Mouse (Mus musculus): Measurements from ENCODE around the gene Hist3h2ba. TPM values are rescaled to one million over a fixed set of nuclear protein-coding genes. Genes with fewer than 3 reads are reported as not detected.

Gene Hist3h2ba
- polyA plus RNA-seq, 1 experiment from 2014 or later: 28.5 TPM

- ATAC-seq (ENCODE audit: insufficient number of reproducible peaks, insufficient read depth, low FRiP score, low TSS enrichment, low read depth): no peak; the same call in 1 of the 2 replicates
- Histone ChIP-seq H3K36me3 (peaks cover 12% of the 10 kb centered on the region), H3K27me3 (peaks cover 36% of the 10 kb centered on the region), H3K27ac (peak overlapping the region; percentile 99), H3K4me1 (replicated peaks) (peaks cover 37% of the 10 kb centered on the region), H3K9me3 (no peaks in the 10 kb centered on the region), H3K9ac (replicated peaks) (peak overlapping the region; percentile 93), H3K4me2 (peak overlapping the region; percentile 93), H3K4me3 (replicated peaks) (peak overlapping the region; percentile 75)
- WGBS: under 1% methylated on average over 20 of the region's 20 CpGs
Measured at GRCm38 (mm10) chr11:58955143-58955867, 6.6 kb downstream of the Hist3h2ba start.

- 29% methylated on average over 8 of the region's 8 CpGs for WGBS
Measured at GRCm38 (mm10) chr11:58955868-58956257, 7.1 kb downstream of the Hist3h2ba start.

DNA sequence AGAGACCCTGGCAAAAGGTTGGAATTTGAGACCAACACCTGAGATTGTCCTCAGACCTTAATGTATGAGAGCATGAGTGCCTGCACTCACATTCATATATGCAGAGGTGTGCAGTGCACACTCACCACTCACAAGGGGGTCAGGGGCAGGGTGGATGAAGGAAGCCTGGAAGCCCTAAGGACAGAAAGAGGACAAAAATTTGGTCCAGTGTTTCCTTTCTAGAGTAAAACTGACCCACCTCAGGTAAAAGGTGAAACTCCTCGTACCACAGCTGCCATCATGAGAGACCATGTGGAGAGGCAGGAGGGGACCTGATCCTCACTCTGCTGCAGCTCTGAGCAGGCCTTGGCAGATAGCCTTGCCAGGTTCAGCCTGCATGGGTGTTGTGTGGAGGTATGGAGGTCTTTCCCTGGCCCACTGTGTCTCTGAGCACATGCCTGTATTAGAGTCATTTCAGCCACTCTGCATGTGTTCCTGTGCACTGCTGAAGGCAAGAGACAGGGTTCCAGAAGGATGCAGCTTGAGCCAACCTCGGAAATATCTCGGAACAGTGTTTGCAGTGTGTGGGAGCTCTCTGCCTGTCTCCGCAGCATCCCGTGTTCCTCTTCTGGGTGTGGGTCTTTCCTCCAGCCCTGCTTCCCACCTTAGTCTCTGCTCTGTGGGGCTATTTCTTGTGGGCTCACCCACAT is 8.7 kb downstream of the Hist3h2ba start:
- ATAC-seq (ENCODE audit: insufficient number of reproducible peaks, insufficient read depth, low FRiP score, low TSS enrichment, low read depth): no peak
- WGBS: 90% methylated on average over 5 of the region's 5 CpGs

More at GRCm38 (mm10) chr11:58955868-58956257, 7.1 kb downstream of the Hist3h2ba start:
- peaks cover 37% of the 10 kb centered on the region for H3K4me1 ChIP-seq (replicated peaks)
- H3K4me2 ChIP-seq: peak overlapping the region; percentile 93
- H3K27me3 ChIP-seq: peaks cover 34% of the 10 kb centered on the region
- no peak overlapping the region; the same call in 1 of the 2 replicates for H3K27ac ChIP-seq
- peaks cover 12% of the 10 kb centered on the region for H3K36me3 ChIP-seq
- peak overlapping the region; percentile 75 for H3K4me3 ChIP-seq (replicated peaks)
- no peak for ATAC-seq (ENCODE audit: insufficient number of reproducible peaks, insufficient read depth, low FRiP score, low TSS enrichment, low read depth)
- peak overlapping the region; percentile 93 for H3K9ac ChIP-seq (replicated peaks)
- no peaks in the 10 kb centered on the region for H3K9me3 ChIP-seq

DNA sequence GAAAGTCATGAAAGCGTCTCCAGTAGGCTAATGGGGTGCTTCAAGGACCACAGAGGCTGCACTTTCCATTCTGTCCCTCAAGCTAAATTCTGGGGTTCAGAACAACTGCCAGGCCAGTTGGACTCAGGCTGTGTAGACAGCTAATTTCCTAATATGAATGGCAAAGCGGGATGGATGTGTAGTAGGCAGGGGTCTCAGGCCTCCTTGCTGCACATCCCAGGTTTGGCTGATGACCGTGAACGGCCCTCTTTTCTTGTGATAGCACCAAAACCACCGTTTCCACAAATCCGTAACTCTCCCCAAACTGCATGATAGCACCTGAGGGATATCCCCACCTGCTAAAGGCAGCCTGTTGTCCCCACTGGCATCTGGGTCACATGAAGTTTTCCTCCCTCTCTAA is 9.8 kb downstream of the Hist3h2ba start:
- peaks cover 8% of the 10 kb centered on the region for H3K9me3 ChIP-seq
- peaks cover 44% of the 10 kb centered on the region for H3K27me3 ChIP-seq
- H3K4me1 ChIP-seq (replicated peaks): peaks cover 29% of the 10 kb centered on the region
- 87% methylated on average over 6 of the region's 6 CpGs for WGBS
- H3K36me3 ChIP-seq: peaks cover 12% of the 10 kb centered on the region
- H3K27ac ChIP-seq: no peak overlapping the region
- no peak overlapping the region for H3K4me3 ChIP-seq (replicated peaks)
- H3K4me2 ChIP-seq: no peak overlapping the region
- no peak for ATAC-seq (ENCODE audit: insufficient number of reproducible peaks, insufficient read depth, low FRiP score, low TSS enrichment, low read depth)
- H3K9ac ChIP-seq (replicated peaks): no peak overlapping the region

More for the DNA sequence above, 8.7 kb downstream of the Hist3h2ba start:
- peak overlapping the region; percentile 75; the same call in 1 of the 2 replicates for H3K4me3 ChIP-seq (replicated peaks)
- H3K4me2 ChIP-seq: peak overlapping the region; percentile 93
- peak overlapping the region; percentile 93 for H3K9ac ChIP-seq (replicated peaks)
- H3K27me3 ChIP-seq: peaks cover 32% of the 10 kb centered on the region
- no peak overlapping the region for H3K27ac ChIP-seq
- H3K9me3 ChIP-seq: peaks cover 8% of the 10 kb centered on the region
- H3K4me1 ChIP-seq (replicated peaks): peaks cover 37% of the 10 kb centered on the region
- peaks cover 12% of the 10 kb centered on the region for H3K36me3 ChIP-seq

- H3K36me3 ChIP-seq: peaks cover 12% of the 10 kb centered on the region
- H3K9me3 ChIP-seq: peaks cover 8% of the 10 kb centered on the region
- H3K4me2 ChIP-seq: peak overlapping the region; percentile 65
- no peak overlapping the region for H3K9ac ChIP-seq (replicated peaks)
- H3K27ac ChIP-seq: no peak overlapping the region
- ATAC-seq (ENCODE audit: insufficient number of reproducible peaks, insufficient read depth, low FRiP score, low TSS enrichment, low read depth): no peak
- H3K4me3 ChIP-seq (replicated peaks): peak overlapping the region; percentile 44
- peaks cover 51% of the 10 kb centered on the region for H3K27me3 ChIP-seq
- 39% methylated on average over 15 of the region's 15 CpGs for WGBS
- peaks cover 26% of the 10 kb centered on the region for H3K4me1 ChIP-seq (replicated peaks)
Measured at GRCm38 (mm10) chr11:58959186-58959825, 10.6 kb downstream of the Hist3h2ba start.

- H3K27me3 ChIP-seq: peaks cover 53% of the 10 kb centered on the region
- H3K27ac ChIP-seq: no peak overlapping the region
- 2% methylated on average over 40 of the region's 40 CpGs for WGBS
Measured at GRCm38 (mm10) chr11:58959921-58960465, 11.3 kb downstream of the Hist3h2ba start.

GRCm38 (mm10) chr11:58961364-58962177 is 12.9 kb downstream of the Hist3h2ba start:
- peaks cover 12% of the 10 kb centered on the region for H3K36me3 ChIP-seq
- 0 out of 2 replicates have a peak overlapping the region, but pooled peaks have one; percentile 10 for H3K4me2 ChIP-seq
- WGBS: 59% methylated on average over 50 of the region's 50 CpGs
- H3K4me1 ChIP-seq (replicated peaks): peaks cover 19% of the 10 kb centered on the region
- H3K9ac ChIP-seq (replicated peaks): no peak overlapping the region
- no peak overlapping the region for H3K27ac ChIP-seq
- H3K9me3 ChIP-seq: peaks cover 8% of the 10 kb centered on the region
- peaks cover 53% of the 10 kb centered on the region for H3K27me3 ChIP-seq
- no peak overlapping the region; the same call in 1 of the 2 replicates for H3K4me3 ChIP-seq (replicated peaks)
- ATAC-seq (ENCODE audit: insufficient number of reproducible peaks, insufficient read depth, low FRiP score, low TSS enrichment, low read depth): no peak

More at GRCm38 (mm10) chr11:58959921-58960465, 11.3 kb downstream of the Hist3h2ba start:
- Histone ChIP-seq H3K4me2 (peak overlapping the region; percentile 65), H3K36me3 (peaks cover 12% of the 10 kb centered on the region), H3K4me1 (replicated peaks) (peaks cover 26% of the 10 kb centered on the region), H3K9ac (replicated peaks) (no peak overlapping the region; the same call in 1 of the 2 replicates), H3K4me3 (replicated peaks) (peak overlapping the region; percentile 44), H3K9me3 (peaks cover 8% of the 10 kb centered on the region)
- ATAC-seq (ENCODE audit: insufficient number of reproducible peaks, insufficient read depth, low FRiP score, low TSS enrichment, low read depth): peak; percentile 57

- H3K27ac ChIP-seq: no peak overlapping the region
- H3K9ac ChIP-seq (replicated peaks): no peak overlapping the region
- peaks cover 44% of the 10 kb centered on the region for H3K27me3 ChIP-seq
- peaks cover 10% of the 10 kb centered on the region; the same call in 1 of the 2 replicates for H3K36me3 ChIP-seq
- H3K4me3 ChIP-seq (replicated peaks): no peak overlapping the region
- H3K9me3 ChIP-seq: peaks cover 8% of the 10 kb centered on the region
- ATAC-seq (ENCODE audit: insufficient number of reproducible peaks, insufficient read depth, low FRiP score, low TSS enrichment, low read depth): no peak
- no peak overlapping the region for H3K4me2 ChIP-seq
- H3K4me1 ChIP-seq (replicated peaks): peaks cover 8% of the 10 kb centered on the region; the same call in 1 of the 2 replicates
- WGBS: 39% methylated on average over 17 of the region's 17 CpGs
Measured at GRCm38 (mm10) chr11:58963543-58963942, 14.8 kb downstream of the Hist3h2ba start.

DNA sequence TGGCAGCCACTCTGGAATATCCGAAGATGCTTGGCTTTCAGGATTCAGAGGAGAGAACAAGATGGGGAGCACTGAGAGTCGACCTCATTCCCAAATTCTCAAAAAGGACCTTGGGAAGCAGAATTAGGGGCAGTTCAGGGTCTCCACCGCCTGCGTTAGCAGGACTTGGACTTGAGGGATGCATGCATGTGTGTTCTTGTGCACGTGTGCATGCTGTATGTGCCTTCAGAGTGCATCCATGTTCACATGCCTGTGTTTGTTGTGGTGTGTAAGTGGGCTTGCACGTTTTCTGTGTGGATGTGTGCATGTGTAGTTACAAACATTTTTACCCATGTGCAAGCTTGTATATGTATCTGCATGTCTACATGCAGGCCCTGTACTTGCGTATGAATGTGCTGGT is 15.5 kb downstream of the Hist3h2ba start:
- ATAC-seq (ENCODE audit: insufficient number of reproducible peaks, insufficient read depth, low FRiP score, low TSS enrichment, low read depth): no peak
- Histone ChIP-seq H3K9me3 (peaks cover 8% of the 10 kb centered on the region), H3K9ac (replicated peaks) (no peak overlapping the region), H3K4me1 (replicated peaks) (peaks cover 7% of the 10 kb centered on the region; the same call in 1 of the 2 replicates), H3K36me3 (peaks cover 16% of the 10 kb centered on the region; the same call in 1 of the 2 replicates), H3K4me3 (replicated peaks) (no peak overlapping the region), H3K27ac (no peak overlapping the region), H3K4me2 (no peak overlapping the region), H3K27me3 (peaks cover 40% of the 10 kb centered on the region)
- 83% methylated on average over 7 of the region's 7 CpGs for WGBS
